Mouse (Mus musculus) embryonic fibroblast, embryonic 13.5 days (primary cell): ENCODE results near the gene Ska3.

ENCODE experiments used
- CTCF ChIP-seq: IDR thresholded peaks from 2 replicates; pipeline ENCODE4 v1.5.1; 2011; ENCODE audit warnings: mild to moderate bottlenecking, control low read depth, low read length, moderate library complexity, borderline replicate concordance; ENCODE audit not compliant: insufficient read depth
- POLR2A ChIP-seq: IDR thresholded peaks from 2 replicates; pipeline ENCODE4 v1.6.1; 2011; ENCODE audit warnings: low read depth, mild to moderate bottlenecking, control low read depth, low read length, moderate library complexity

- TF ChIP-seq CTCF (no peak), POLR2A (no peak)
These were observed 40.8 kb upstream of the Ska3 start for GRCm38 (mm10) chr14:57866676-57867276.
